Mouse (Mus musculus) liver (tissue): Measurements from ENCODE around the gene Fat3.
A peak's percentile ranks its signal among the peaks of the same experiment; 100 is the strongest.

ENCODE experiments used
- DNase-seq: peaks from one replicate; pipeline ENCODE4 v3.0.0-alpha.2; 2020; ENCODE audit warnings: mixed read lengths

Fat3 gene

DNA sequence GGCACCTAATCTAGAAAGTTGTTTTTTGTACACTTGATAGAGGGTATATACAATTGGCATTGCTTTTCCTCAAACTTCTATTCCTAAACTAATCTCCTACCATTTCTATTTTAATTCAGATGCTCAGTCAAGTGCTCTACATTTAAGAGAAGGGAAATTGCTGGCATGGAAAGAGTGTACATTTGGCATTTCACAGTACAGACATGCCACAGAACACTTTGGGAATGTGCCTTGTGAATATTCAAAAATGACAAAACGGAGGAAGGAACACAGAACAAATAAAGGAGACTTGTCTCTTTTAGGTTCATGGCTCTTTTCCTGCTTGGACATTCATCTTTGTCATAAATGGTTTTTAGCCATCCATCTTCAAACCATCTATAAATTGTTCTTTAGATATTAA, 498.1 kb downstream of the Fat3 start:
- DNase-seq = no peak

GRCm38 (mm10) chr9:15994762-15995161, 506.3 kb downstream of the Fat3 start:
- DNase-seq = no peak

GRCm38 (mm10) chr9:15994177-15994576, 506.9 kb downstream of the Fat3 start:
- no peak for DNase-seq

DNA sequence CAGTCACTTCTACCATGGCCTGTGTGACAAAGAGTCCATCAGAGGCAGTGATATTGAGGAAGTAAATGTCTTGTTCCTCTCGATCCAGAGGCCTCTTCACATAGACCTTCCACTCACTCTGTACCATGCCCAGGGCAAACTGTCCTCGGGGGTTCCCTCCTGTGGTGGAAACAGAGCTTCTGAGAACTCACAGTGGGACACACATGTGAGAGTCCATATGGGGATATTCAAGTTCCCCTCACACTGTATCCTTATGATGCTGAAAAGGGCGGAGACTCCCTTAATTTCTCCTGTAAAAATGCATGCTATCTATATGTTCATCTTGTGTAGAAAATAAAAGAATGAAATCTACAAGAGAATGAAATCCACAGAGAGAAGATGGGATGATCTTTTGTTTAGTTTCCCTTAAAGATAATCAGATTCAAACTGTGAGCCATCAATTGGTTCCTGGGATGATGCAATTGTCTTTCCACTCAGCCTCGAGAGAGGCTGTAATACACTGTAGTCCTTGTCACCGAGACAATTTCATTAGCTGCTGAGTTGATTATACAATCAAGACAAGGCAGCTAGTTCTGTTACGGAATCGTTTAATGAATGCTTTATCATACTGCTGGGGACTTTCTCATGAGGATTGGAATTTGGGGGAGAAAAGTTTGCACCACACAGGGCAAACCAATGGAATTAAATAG, 508.8 kb downstream of the Fat3 start:
- DNase-seq = no peak

- no peak for DNase-seq
These were observed 522.8 kb downstream of the Fat3 start for GRCm38 (mm10) chr9:15978317-15978716.

GRCm38 (mm10) chr9:15976959-15977663, 524.0 kb downstream of the Fat3 start:
- peak; percentile 11 for DNase-seq

DNA sequence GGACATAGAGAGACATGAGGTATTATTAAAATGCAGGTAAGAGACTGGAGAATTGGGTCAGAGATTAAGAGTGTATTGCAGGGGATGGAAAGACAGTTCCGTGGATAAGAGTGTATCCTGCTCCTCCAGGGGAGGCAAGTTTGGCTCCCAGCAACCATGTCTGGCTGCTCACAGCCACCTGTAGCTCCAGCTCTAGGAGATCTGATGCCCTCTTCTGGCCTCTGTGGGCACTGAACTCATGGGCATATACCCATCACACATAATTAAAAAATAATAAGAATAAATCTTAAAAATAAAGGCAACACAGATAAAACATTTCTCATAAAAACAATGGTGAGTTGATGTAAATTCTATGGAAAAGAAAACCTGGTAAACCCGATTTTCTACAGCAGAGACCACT, 525.1 kb downstream of the Fat3 start:
- DNase-seq = no peak

GRCm38 (mm10) chr9:15972201-15972600, 528.9 kb downstream of the Fat3 start:
- DNase-seq = no peak

- no peak for DNase-seq
These were observed 529.7 kb downstream of the Fat3 start for GRCm38 (mm10) chr9:15971393-15971792.

DNA sequence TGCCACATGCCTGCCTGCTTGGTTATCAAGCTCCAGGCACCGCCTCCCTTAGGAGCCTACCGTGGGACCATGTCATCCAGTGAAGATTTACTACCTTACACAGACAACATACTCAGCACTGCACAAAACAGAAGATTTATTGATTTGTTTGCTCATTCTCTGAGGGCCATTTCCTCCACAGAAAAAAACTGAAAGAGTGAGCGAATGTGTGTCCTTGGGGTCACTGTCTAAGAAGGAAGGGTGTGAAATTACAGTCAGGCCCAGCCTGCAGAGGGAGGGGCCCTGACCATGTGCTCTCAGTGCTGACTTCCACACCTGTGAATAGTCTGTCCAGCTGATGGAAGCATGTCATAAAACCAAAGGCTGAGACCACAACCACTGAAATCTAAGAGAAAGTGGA, 536.9 kb downstream of the Fat3 start:
- no peak for DNase-seq

DNA sequence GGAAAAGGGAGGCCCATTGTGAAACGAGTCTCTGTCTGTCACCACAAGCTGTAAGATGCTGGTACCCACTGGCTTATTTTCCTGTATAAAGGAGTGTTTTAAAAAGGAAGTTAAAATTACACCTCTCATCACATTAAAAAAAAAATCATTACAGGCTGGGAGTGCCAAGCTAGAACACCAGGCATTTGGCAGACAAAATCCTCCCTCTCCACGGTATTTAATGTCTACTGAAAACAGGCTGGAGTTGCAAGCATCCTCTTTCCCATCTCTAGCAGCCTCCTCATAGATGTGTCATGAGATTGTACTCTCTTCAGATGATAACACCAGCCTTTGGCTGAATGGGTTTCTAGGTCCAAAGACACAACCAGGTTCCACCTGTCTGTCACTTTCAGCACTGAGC, 538.2 kb downstream of the Fat3 start:
- DNase-seq = no peak

DNA sequence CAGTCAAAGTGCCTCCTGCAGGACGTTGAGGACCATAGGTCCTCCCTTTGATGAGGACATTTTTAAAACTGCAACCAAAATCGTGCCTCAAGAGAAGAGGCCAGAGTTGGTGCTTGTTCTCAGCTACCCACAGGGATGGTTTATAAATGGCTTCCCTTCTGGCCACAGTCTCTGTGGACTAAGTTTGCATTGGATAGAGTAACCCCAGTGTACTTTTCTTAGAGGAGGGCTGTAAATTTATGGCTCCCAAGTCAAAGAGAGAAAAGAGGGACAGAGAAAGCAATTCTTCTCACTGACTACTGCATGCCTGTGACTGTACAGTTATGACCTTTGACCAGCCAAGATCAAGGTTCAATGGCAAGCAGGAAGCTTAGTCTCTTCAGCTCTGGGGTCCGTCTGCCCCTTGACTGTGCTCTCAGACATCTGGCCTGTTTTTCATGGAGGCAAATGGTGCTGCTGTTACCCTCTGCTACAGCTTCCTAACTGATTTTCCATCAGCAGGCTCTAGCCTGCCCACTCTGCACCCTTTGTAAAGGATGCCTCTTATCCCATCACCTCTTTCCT, 542.8 kb downstream of the Fat3 start:
- DNase-seq = no peak

DNA sequence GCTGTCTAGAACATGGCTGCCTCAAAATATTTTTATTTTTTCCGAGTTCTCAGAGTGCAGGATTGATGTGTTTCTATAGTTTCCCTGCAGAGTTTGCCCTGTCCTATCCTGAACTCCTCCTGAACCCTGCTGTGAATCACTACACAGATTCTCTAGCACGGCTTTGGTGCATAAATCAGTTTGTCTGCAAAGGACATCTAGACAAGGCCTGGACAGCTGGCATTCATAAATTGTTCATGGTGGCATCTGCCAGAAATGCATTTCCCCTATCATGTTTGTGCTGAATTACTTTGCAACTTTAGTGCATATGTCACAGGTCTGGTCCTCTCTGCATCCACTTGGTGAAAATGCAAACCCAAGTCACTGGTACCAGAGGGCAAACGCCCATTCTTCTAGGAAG, 543.3 kb downstream of the Fat3 start:
- no peak for DNase-seq

GRCm38 (mm10) chr9:15955147-15955782, 545.8 kb downstream of the Fat3 start:
- no peak for DNase-seq

DNA sequence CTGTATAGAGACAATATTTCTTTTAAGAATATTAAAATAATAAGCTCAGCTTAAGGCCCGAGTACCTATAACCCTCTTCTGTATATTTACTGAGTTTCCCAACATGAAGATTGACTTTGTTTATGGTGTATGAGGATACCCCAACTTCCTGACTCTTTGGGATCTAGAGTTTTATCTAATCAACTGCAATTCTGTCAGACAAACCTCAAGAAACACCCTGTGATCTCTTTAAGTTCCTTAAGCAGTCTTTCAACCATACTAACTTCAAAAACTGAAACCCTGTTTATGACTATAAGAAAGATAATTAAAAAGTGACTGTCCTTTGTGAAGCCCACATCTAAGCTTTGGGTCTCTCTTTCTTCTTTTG, 546.8 kb downstream of the Fat3 start:
- no peak for DNase-seq

DNA sequence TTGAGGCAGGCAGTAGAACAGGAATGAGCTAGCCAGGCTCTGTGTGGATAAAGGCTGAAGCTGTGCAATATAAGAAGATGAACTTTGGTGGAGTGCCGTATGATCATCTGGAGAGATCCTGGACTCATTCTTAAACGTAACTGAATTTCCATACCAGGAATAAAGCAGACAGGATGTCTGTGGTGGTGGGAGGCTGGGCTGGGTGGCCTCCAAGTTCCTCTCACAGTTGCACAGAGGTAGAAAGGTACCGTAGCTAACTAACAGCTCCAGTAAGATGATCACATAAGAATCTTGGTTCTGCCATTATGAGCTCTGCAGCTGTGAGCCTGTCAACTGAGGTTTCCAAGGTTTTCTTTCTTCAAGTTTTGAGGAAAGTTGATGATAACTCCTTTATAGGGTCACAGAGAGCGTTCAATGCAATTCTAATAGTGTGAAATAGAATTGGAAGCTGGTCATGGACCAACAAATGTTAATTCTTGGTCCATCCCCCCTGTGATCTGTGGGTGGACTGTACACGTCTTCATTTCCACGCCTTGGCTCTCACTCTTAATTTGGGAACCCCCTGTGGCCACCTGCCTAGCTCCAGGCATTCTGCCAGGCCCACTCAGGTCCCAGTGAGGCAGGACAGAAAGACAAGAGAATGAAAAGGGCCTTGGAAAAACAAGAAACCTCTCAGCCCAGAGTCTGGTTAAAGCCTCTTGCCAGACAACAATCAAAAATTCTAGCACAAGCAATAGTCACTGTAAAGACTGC, 547.3 kb downstream of the Fat3 start:
- no peak for DNase-seq

DNA sequence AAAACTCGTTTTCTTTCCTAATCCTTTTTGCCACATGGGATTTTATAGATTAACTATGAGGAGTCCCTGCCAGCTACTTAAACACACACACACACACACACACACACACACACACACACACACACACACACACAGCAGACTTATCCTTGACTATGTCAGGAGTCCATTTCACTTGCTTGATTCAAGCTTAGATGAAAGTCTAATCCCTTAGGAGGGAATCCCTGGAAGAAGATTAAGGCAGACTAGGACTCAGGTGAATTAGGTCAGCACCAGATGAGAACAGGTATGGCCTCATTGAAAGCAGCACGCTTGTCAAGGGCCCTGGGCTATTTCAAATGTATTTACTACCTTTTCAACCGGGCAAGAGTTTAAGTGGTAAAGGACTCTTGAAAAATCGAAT, 553.0 kb downstream of the Fat3 start:
- no peak for DNase-seq

- DNase-seq = no peak
These were observed 556.9 kb downstream of the Fat3 start for GRCm38 (mm10) chr9:15944182-15944581.

DNA sequence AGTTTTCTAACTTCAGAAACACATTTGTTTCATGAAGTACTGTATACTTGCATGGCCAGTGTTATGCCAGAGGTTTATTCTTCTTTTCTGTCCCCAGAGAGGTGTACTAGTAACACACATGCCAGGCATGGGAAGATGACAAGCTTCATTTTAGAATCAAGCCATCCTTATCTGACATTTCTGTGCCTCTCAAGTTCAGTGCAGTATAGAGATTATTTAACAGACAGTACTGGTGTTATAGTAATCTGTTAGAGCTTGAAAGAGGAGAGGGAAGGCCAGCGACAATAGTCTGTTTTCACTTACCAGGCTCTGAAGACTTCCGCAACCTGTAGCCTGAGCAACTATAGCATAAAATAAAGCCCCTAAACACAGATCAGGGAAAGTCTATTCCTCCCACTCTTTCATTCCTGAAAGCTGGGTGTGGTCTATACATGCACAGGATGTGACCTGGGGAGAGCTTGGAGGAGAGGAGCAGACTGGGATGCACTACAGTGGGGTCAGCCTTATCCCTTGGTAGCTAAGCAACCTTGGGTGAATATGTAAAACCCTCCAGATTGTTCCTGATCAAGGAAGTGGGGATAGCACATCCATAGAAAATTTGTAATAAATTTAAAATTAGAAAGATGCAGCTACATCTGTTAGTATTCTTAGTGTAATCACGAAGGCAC, 557.5 kb downstream of the Fat3 start:
- DNase-seq = no peak

GRCm38 (mm10) chr9:15941818-15942217, 559.3 kb downstream of the Fat3 start:
- peak; percentile 43 for DNase-seq

GRCm38 (mm10) chr9:15940933-15941673, 560.0 kb downstream of the Fat3 start:
- DNase-seq = no peak

GRCm38 (mm10) chr9:15939594-15939993, 561.5 kb downstream of the Fat3 start:
- peak; percentile 29 for DNase-seq
